Mouse (Mus musculus) ES-E14 (cell line): Measurements from ENCODE around the gene Dpep2nb.

Experiments used
- CHD2 ChIP-seq: IDR thresholded peaks from 2 replicates; pipeline ENCODE4 v1.6.1; 2014; ENCODE audit warnings: mild to moderate bottlenecking, low read depth, low read length, inconsistent platforms
- HCFC1 ChIP-seq: IDR thresholded peaks from 2 replicates; pipeline ENCODE4 v1.6.1; 2012; ENCODE audit warnings: low read length, inconsistent platforms, borderline replicate concordance; ENCODE audit not compliant: insufficient read depth
- MAFK ChIP-seq: IDR thresholded peaks from 2 replicates; pipeline ENCODE4 v1.6.1; 2014; ENCODE audit warnings: mild to moderate bottlenecking, low read depth, low read length, inconsistent platforms; ENCODE audit not compliant: insufficient read depth
- ZNF384 ChIP-seq: IDR thresholded peaks from 2 replicates; pipeline ENCODE4 v1.6.1; 2012; ENCODE audit warnings: low read depth, low read length, inconsistent platforms

GRCm38 (mm10) chr8:106040218-106040617, 34.4 kb upstream of the Dpep2nb start:
- TF ChIP-seq MAFK (no peak), CHD2 (no peak), HCFC1 (no peak), ZNF384 (no peak)
